Mouse (Mus musculus): ENCODE data around the gene Ier5.

DNA sequence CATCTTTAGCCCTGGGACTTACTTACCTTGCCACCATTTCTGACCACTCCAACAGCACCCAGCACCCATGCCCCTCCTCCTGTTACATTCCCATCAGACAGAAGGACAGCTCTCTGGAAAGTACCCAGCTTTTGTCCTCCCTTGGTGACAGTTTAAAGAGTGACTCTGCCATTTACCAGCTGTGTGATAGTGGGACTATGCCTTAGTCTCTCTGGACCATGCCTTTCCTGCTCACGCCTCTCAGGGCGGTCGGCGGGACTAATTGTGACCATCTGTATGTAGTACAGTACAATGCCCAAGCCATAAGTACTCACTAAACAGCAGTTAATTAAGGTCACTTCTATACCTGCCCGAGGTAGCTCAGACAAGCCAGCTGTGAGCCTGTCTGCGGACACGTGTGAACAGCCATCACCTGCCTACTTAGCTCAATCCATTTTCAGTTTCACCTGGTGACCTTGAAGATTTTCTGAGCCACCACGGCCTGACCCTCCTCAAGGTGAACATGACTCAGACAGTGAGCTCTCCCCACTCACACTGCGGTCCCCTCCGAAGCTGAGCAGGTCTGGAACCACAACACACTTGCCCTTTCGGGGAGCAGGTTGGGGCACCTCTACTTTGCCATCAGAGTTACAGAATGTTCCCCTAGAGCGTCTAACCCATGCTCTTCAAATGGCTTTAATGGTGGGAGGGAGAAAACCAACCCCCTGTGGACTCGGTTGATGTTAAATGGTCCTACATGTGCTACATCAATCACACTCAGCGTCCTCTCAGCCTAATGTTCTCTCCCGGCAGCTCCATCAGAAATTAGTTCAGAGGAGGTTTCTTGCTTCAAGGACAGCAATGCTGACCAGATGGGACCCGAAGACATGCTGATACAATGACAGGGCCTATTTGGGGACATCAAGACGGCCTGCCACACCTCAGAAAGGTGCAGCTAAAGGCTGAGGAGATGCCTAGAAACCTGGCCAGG, 38.3 kb downstream of the Ier5 start:
- TF ChIP-seq TAL1 (IDR thresholded peaks at IDR 0.05; ENCODE audit: low read length) (no peak), ZC3H11A (IDR thresholded peaks at IDR 0.05; ENCODE audit: low read depth, low read length) (no peak), CTCF (IDR thresholded peaks at IDR 0.05 in 2 of 3, conservative IDR thresholded peaks at IDR 0.05 in 1 of 3; ENCODE audit: control insufficient read depth in 1 of 3, insufficient read depth in 1 of 3, low read depth in 2 of 3, low read length in 3 of 3, poor library complexity in 1 of 3, severe bottlenecking in 1 of 3) (no peak), ZMIZ1 (IDR thresholded peaks at IDR 0.05; ENCODE audit: low read depth, low read length) (no peak), CHD1 (IDR thresholded peaks at IDR 0.05; ENCODE audit: low read depth, low read length) (no peak), HCFC1 (IDR thresholded peaks at IDR 0.05; ENCODE audit: low read depth, low read length) (no peak), POLR2AphosphoS2 (IDR thresholded peaks at IDR 0.05; ENCODE audit: low read length) (no peak), ELF1 (IDR thresholded peaks at IDR 0.05; ENCODE audit: low read depth, low read length) (no peak), EP300 (IDR thresholded peaks at IDR 0.05; ENCODE audit: low read depth in 1 of 2, low read length in 2 of 2) (no peak), MAFK (IDR thresholded peaks at IDR 0.05; ENCODE audit: borderline replicate concordance, low read depth, low read length) (no peak), JUND (IDR thresholded peaks at IDR 0.05; ENCODE audit: low read depth, low read length) (no peak), MAZ (IDR thresholded peaks at IDR 0.05; ENCODE audit: low read depth, low read length) (no peak), TCF12 (IDR thresholded peaks at IDR 0.05; ENCODE audit: low read depth, low read length) (no peak), USF1 (IDR thresholded peaks at IDR 0.05; ENCODE audit: low read depth, low read length) (no peak)

Data from MEL (cell line).